Mouse (Mus musculus) brown adipose tissue, adult 24 weeks (tissue): Measurements from ENCODE around the gene Fam167b. TPM values are rescaled to one million over a fixed set of nuclear protein-coding genes. Genes with fewer than 3 reads are reported as not detected.

ENCODE experiments used
- polyA plus RNA-seq: library from polyadenylated mRNA; stranded (reverse); fragments of >200 nt; gene quantifications from 2 replicates; pipeline ENCODE4 v1.2.4, GENCODE M21; 2012; ENCODE audit not compliant: missing spikeins, insufficient read depth, insufficient read length

Gene Fam167b
- polyA plus RNA-seq, 1 experiment: not detected

Other genes starting within 250 kb of the Fam167b start
- gene Rbbp4, start 243.2 kb downstream of the Fam167b start, polyA plus RNA-seq: 77.7 and 87.6 TPM in 2 replicates
- gene Zbtb8os, start 242.9 kb downstream of the Fam167b start, polyA plus RNA-seq: 92.1 and 127 TPM in 2 replicates
- 1.5 and 3.4 TPM in 2 replicates for gene Zbtb8a, start 200.4 kb downstream of the Fam167b start, polyA plus RNA-seq
- not detected in 2 replicates for gene Zbtb8b, start 137.7 kb downstream of the Fam167b start, polyA plus RNA-seq
- 24.8 and 35.7 TPM in 2 replicates for gene Bsdc1, start 117.0 kb downstream of the Fam167b start, polyA plus RNA-seq
- not detected in 2 replicates for gene Tssk3, start 87.5 kb downstream of the Fam167b start, polyA plus RNA-seq
- gene Fam229a, start 87.4 kb downstream of the Fam167b start, polyA plus RNA-seq: not detected in 2 replicates
- gene Marcksl1, start 65.0 kb downstream of the Fam167b start, polyA plus RNA-seq: 3.5 and 4.9 TPM in 2 replicates
- gene Hdac1, start 35.8 kb downstream of the Fam167b start, polyA plus RNA-seq: 46.2 and 49.1 TPM in 2 replicates
- gene Lck, start 4.9 kb downstream of the Fam167b start, polyA plus RNA-seq: not detected in 2 replicates
- gene Eif3i, start 22.1 kb upstream of the Fam167b start, polyA plus RNA-seq: 156 and 174 TPM in 2 replicates
- gene Tmem234, start 22.1 kb upstream of the Fam167b start, polyA plus RNA-seq: 84.4 and 96.6 TPM in 2 replicates
- 1.3 TPM in 1 of 2 replicates, not detected in the other for gene Dcdc2b, start 35.7 kb upstream of the Fam167b start, polyA plus RNA-seq
- gene Iqcc, start 40.5 kb upstream of the Fam167b start, polyA plus RNA-seq: 14.3 and 14.6 TPM in 2 replicates
- gene Ccdc28b, start 45.4 kb upstream of the Fam167b start, polyA plus RNA-seq: 59.5 and 76.0 TPM in 2 replicates
- 13.5 and 15.8 TPM in 2 replicates for gene Txlna, start 62.5 kb upstream of the Fam167b start, polyA plus RNA-seq
- gene Kpna6, start 94.2 kb upstream of the Fam167b start, polyA plus RNA-seq: 45.7 and 75.5 TPM in 2 replicates
- gene Tmem39b, start 118.3 kb upstream of the Fam167b start, polyA plus RNA-seq: 5.4 and 7.3 TPM in 2 replicates
- 16.9 and 23.4 TPM in 2 replicates for gene Khdrbs1, start 163.8 kb upstream of the Fam167b start, polyA plus RNA-seq
- gene Ptp4a2, start 232.7 kb upstream of the Fam167b start, polyA plus RNA-seq: 156 and 232 TPM in 2 replicates